Mouse (Mus musculus) adrenal gland, postnatal 4 days (tissue): ENCODE measurements around the gene Dact3. TPM values are rescaled to one million over a fixed set of nuclear protein-coding genes. Genes with fewer than 3 reads are reported as not detected.

Source experiments
- DNase-seq, 2 experiments: peaks; one replicate each; pipeline ENCODE4 v3.0.0; 2021 to 2022; ENCODE audit warnings: low spot score in 2 of 2, mixed read lengths in 2 of 2
- total RNA-seq, 2 experiments: library from RNA; stranded (reverse); gene quantifications; 2 replicates each; pipeline ENCODE4 v1.2.3; 2021

The Dact3 gene
- total RNA-seq, 2 experiments from 2014 or later = 12.7 to 13.7 TPM

- peak; percentile 70 to 77 for DNase-seq
These were observed 16.7 kb downstream of the Dact3 start, which contains the start of gene Gng8 for GRCm38 (mm10) chr7:16891641-16892351. Gene Gng8 (plus strand): TSS chr7:16891786.

- no peak for DNase-seq
These were observed 17.2 kb downstream of the Dact3 start for GRCm38 (mm10) chr7:16892352-16892730.

DNA sequence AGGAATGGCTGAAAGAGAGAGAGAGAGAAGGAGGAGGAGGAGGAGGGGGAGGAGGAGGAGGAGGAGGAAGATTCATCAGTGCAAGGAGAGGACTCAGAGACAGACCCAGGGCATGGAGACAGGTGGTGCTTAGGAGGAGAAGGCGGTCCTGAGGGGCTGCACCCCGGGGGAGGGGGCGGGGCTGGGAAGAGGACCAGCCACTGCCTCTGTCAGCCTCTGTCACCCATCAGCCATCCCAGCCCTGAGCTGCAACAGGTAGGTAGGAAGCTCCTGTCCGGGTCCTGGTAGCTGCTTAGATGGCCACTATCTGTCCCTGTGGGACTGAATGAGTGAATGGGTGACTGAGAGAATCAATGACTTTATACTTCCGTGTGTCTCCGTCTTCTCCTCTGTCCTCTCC, 18.5 kb downstream of the Dact3 start:
- DNase-seq = no peak

- DNase-seq = no peak
These were observed 19.2 kb downstream of the Dact3 start for GRCm38 (mm10) chr7:16894279-16894678.

- DNase-seq = peak in 1 of 2 experiments; percentile 64
These were observed 19.9 kb downstream of the Dact3 start for GRCm38 (mm10) chr7:16895000-16895399.

DNA sequence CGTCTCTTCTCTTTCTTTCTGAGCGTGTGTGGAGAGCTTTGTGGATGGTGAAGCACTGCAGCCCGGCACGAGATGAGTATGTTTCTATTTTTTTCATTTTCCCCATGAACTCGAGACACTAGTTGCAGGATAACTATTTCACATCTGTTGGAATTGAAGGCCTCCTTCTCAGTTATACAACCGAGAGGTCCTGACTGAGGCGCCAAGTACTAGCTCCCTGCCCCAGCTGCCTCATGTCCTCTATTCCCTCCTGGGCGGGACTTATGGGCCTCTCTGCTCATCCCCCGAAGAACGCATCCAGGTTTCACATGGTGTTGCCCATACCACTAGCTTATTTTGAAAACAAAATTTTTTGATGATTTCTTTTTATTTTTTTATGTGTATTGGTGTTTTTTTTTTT, 20.4 kb downstream of the Dact3 start:
- DNase-seq = no peak

- DNase-seq = no peak
These were observed 25.4 kb downstream of the Dact3 start for GRCm38 (mm10) chr7:16900526-16900925.

- DNase-seq = no peak
These were observed 28.4 kb downstream of the Dact3 start for GRCm38 (mm10) chr7:16903439-16903955.

GRCm38 (mm10) chr7:16904120-16904675, 29.1 kb downstream of the Dact3 start:
- no peak for DNase-seq

DNA sequence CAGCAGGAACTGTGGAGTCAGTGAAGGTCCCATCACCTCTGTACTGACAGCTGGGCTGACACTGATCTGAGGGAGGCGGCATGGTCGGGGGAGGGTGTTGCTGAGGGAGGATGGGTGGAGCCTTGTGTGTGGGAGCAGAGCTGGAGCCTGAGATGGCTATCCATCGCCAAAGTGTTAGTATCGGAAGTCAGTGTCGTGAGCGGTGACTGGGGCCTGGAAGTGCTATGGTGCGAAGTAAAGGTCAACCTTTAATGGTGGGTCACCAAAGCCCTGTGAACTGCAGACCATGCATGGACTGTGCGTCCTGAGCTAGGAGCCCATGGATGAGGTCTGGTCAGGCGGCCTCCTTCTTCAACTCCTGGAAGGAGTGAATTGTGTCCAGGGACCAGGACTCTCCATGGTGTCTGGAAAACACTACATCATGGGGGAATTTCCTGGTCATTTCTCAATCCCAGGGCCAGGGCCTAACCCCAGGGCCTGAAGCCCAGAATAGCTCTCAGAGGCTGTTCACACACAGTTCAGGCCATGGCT, 30.4 kb downstream of the Dact3 start:
- DNase-seq = no peak

- no peak for DNase-seq
These were observed 31.2 kb downstream of the Dact3 start, which contains the start of gene Ptgir for GRCm38 (mm10) chr7:16906281-16906680. Gene Ptgir (plus strand): TSS chr7:16906490.

DNA sequence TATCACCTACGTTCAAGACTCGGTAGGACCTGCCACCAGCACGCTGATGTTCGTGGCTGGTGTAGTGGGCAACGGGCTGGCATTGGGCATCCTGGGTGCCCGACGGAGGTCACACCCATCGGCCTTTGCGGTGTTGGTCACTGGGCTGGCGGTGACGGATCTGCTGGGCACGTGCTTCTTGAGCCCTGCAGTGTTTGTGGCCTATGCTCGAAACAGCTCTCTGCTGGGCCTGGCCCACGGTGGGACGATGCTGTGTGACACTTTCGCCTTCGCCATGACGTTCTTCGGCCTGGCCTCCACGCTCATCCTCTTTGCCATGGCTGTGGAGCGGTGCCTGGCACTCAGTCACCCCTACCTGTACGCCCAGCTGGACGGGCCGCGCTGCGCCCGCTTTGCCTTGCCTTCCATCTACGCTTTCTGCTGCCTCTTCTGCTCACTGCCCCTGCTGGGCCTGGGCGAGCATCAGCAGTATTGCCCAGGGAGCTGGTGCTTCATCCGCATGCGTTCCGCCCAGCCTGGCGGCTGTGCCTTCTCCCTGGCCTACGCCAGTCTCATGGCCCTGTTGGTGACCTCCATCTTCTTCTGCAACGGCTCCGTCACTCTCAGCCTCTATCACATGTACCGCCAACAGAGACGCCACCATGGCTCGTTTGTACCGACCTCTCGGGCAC, 31.9 kb downstream of the Dact3 start:
- no peak for DNase-seq

DNA sequence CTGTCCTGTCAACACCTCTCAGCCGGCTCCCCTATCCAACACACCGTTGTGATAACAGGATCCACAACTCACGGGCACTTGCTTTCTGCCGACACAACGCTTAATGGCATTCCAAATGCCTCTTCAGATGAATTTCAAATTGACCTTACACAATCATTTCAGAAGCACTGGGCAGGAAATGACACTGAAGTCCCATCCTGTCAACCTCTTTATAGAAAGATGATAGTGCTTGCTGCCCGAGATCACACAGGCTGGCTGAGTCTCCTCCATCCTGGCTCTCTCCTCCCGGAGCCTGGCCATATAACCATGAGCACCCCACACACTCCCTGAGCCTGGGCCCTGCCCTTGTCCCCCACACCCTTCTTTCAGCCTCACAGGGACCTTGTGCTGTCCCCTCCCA, 32.7 kb downstream of the Dact3 start:
- no peak for DNase-seq

- no peak for DNase-seq
These were observed 33.2 kb downstream of the Dact3 start for GRCm38 (mm10) chr7:16908367-16908766.

GRCm38 (mm10) chr7:16908859-16909258, 33.7 kb downstream of the Dact3 start:
- DNase-seq = no peak

GRCm38 (mm10) chr7:16909909-16910308, 34.8 kb downstream of the Dact3 start:
- DNase-seq = no peak

DNA sequence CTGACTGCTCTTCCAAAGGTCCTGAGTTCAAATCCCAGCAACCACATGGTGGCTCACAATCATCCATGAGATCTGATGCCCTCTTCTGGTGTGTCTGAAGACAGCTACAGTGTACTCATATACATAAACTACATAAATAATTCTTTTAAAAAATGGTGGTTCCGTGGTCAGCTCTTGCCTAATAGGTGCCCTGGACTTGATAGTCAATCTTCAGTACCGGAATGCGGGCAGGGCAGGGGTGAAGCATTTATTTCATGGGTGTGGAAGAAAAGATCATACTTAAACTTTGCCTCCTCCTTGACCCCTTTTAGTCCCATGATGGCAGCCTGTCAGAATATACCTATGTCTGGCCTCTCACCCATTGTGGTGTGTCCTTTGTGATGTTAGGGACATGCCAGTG, 36.8 kb downstream of the Dact3 start:
- DNase-seq = no peak

DNA sequence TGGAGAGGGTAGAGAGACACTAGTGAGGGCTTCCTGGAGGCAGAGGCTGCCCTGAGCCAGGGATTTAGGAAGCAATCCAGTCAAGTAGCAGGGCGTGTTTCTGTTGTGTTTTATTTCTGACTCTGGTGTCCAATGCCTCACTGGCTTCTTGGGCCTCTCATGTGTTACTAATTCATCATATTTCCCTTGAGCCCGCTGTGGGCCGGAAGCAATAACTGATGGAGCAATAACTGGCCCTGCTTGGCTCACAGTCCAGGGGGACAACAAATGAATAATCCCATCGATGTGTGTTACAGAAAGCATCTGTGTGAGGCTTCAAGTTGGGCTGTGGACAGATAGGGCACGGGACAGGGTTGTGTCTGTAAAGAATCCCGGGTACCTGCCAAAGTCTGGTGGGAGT, 37.2 kb downstream of the Dact3 start:
- DNase-seq = no peak

- no peak for DNase-seq
These were observed 38.8 kb downstream of the Dact3 start for GRCm38 (mm10) chr7:16913806-16914452.

DNA sequence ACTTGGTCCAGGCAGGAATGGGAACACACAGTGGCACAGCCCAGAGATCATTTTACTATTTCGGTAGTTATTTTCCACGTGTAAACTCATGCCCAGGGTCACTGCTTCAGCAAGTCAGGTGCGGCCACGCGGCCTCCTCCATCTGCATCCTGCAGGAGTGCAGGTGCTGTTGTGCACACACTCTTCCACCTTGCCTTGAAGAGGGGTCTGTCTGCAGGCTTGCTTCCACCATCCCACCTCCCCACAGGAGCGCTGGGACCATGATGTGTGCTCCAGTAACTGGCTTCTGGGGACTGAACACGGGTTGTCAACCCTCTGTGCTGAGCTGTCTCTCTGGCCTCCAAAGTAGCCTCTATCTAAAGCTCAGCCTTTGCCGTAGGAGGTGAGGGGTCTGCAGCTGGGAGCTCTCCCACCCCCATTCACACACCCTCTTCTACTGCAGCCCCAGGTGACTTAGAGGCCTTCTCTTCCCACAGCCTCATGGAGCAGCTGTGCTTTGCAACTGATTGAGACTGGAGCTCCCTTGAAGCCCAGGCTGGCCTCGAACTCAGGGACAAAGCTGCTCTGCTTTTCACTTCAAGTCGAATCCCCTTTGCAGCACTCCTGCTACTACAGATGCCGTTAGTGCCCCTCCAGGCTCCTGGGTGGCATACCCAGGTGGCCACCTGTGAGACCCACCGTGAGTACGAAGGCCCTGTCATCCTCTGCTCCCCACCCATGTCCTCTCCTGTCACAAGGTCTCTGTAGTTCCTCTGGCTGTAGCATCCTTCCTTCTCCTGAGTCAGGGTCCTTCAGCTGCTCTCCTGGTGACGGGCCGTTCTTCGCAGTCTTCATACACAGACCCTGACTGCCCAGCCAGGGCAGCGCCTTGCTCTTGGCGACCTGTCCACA, 39.6 kb downstream of the Dact3 start:
- DNase-seq = no peak
